Mouse (Mus musculus) gastrocnemius, postnatal 14 days (tissue): ENCODE measurements around the gene Trim61. TPM values are rescaled to one million over a fixed set of nuclear protein-coding genes. Genes with fewer than 3 reads are reported as not detected.
"Not testable (repeated sequence)": the region's sequence is repeated elsewhere in the genome, so short reads cannot be mapped to it uniquely, and the experiment has no call there.

Experiments used
- DNase-seq: peaks from one replicate; pipeline ENCODE4 v3.0.0; 2021; ENCODE audit warnings: mixed read lengths
- intact Hi-C: fragments of 180-260 bp; cut with DNase I; formaldehyde crosslinking; loops from one replicate; pipeline ENCODE4 v1.15.1; 2025; ENCODE audit warnings: low total_unique reads
- total RNA-seq, 2 experiments: library from RNA; stranded (reverse); gene quantifications; 2 replicates each; pipeline ENCODE4 v1.2.3; 2021

Gene Trim61
- total RNA-seq, 2 experiments from 2014 or later = not detected

GRCm38 (mm10) chr8:65007616-65008015, 10.7 kb downstream of the Trim61 start:
- DNase-seq, intact Hi-C loops: not testable (repeated sequence)

GRCm38 (mm10) chr8:64998806-64999365, 19.4 kb downstream of the Trim61 start:
- intact Hi-C loops = no loop called here

GRCm38 (mm10) chr8:64987731-64988130, 30.6 kb downstream of the Trim61 start, which contains the start of gene Trim75:
Trim75 (minus strand) TSS chr8:64987831.
- intact Hi-C loops = no loop called here
- DNase-seq = no peak

More at GRCm38 (mm10) chr8:64998806-64999365, 19.4 kb downstream of the Trim61 start:
- no peak for DNase-seq

GRCm38 (mm10) chr8:64983150-64983897, 35.0 kb downstream of the Trim61 start:
- intact Hi-C loops = no loop called here
- no peak for DNase-seq

Other genes starting within 250 kb of the Trim61 start
- gene Klhl2, start 168.5 kb downstream of the Trim61 start, total RNA-seq = 1 to 10 TPM; 7.8 to 8.2 TPM
- gene Tmem192, start 71.3 kb downstream of the Trim61 start, total RNA-seq = 10 to 100 TPM; 11.4 to 11.6 TPM
- gene Trim75, start 30.7 kb downstream of the Trim61 start, total RNA-seq = not detected
- not detected for gene Trim60, start 61 bp upstream of the Trim61 start, total RNA-seq
- gene Apela, start 18.8 kb upstream of the Trim61 start, total RNA-seq = not detected
- gene Gm10663, start 56.5 kb upstream of the Trim61 start, total RNA-seq = not detected
- gene BC030870, start 111.0 kb upstream of the Trim61 start, total RNA-seq = not detected